Mouse (Mus musculus): Measurements from ENCODE around the gene Car14.

The Car14 gene

DNA sequence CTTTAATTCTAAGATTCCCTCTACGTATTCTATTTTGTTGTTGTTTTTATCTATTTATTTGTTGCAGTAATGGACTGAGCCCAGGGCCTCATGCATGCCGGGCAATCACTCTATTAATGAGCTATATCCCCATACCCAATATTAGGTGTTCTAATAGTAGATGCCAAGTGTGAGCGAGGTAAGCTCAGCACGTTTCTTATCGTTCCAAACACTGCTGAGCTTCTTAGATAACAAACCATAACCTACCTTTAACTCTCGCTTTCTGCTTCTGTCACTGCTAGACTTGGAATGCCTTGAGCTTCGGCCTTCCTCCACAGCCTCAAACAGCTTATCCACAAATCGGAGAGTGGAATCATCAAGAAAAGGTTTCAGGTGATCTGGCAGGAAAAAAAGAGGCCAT is 53.2 kb downstream of the Car14 start:
- no peak for DNase-seq (ENCODE audit: low spot score)

DNA sequence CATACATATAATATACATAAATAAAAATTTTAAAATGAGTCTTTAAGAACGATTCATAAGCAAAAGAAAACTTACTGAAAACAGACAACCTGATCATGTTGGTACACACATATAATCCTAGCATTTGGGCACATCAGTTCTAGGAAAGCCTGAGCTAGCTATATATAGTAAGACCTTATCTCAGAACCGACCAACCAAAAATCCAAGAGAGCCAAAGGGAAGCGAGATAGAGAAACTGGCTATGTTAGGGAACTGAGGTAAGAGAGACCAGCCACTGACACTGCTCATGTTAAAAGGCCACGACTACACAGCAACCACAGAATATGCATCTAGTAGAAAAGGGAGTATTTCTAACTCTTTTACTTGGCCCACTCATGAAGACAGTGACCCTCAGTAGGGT is 53.9 kb downstream of the Car14 start:
- no peak for DNase-seq (ENCODE audit: low spot score)
